Mouse (Mus musculus) heart, embryonic 10.5 days (tissue): ENCODE data around the gene Trhr2. TPM values are rescaled to one million over a fixed set of nuclear protein-coding genes. Genes with fewer than 3 reads are reported as not detected.

Source experiments
- DNase-seq: peaks from one replicate; pipeline ENCODE4 v3.0.0-alpha.2; 2017; ENCODE audit warnings: low spot score
- H3K27ac ChIP-seq: fragments of 300-500 bp; sonication (generic); 2 replicates; pipeline ENCODE4 v1.5.1; 2016; ENCODE audit warnings: mild to moderate bottlenecking
- H3K27me3 ChIP-seq: fragments of 300-500 bp; sonication (generic); 2 replicates; pipeline ENCODE4 v1.6.1; 2016; ENCODE audit warnings: mild to moderate bottlenecking; ENCODE audit not compliant: poor library complexity, insufficient read depth, severe bottlenecking
- H3K36me3 ChIP-seq: fragments of 300-500 bp; sonication (generic); 2 replicates; pipeline ENCODE4 v1.6.1; 2016; ENCODE audit warnings: mild to moderate bottlenecking, moderate library complexity
- H3K4me1 ChIP-seq: fragments of 300-500 bp; sonication (generic); 2 replicates; pipeline ENCODE4 v1.6.1; 2016; ENCODE audit warnings: mild to moderate bottlenecking
- H3K4me3 ChIP-seq: fragments of 300-500 bp; sonication (generic); 2 replicates; pipeline ENCODE4 v1.5.1; 2016; ENCODE audit warnings: mild to moderate bottlenecking, moderate library complexity
- H3K9me3 ChIP-seq: fragments of 300-500 bp; sonication (generic); 2 replicates; pipeline ENCODE4 v1.6.1; 2016; ENCODE audit warnings: mild to moderate bottlenecking, moderate library complexity
- WGBS: fragments of 180-500 bp; shearing (Covaris S2); methylation state at CpG from one replicate; pipeline ENCODE4 v1.1.7; 2016; 5-methylcytosine and 5-hydroxymethylcytosine counted together
- polyA plus RNA-seq: library from polyadenylated mRNA; unstranded; fragments of >200 nt; fragmentation: Nextera tagmentation; extraction: Ambion mirVana; gene quantifications from 2 replicates; pipeline ENCODE4 v1.2.1, GENCODE M21; 2016

The Trhr2 gene
- polyA plus RNA-seq: not detected in 2 replicates

DNA sequence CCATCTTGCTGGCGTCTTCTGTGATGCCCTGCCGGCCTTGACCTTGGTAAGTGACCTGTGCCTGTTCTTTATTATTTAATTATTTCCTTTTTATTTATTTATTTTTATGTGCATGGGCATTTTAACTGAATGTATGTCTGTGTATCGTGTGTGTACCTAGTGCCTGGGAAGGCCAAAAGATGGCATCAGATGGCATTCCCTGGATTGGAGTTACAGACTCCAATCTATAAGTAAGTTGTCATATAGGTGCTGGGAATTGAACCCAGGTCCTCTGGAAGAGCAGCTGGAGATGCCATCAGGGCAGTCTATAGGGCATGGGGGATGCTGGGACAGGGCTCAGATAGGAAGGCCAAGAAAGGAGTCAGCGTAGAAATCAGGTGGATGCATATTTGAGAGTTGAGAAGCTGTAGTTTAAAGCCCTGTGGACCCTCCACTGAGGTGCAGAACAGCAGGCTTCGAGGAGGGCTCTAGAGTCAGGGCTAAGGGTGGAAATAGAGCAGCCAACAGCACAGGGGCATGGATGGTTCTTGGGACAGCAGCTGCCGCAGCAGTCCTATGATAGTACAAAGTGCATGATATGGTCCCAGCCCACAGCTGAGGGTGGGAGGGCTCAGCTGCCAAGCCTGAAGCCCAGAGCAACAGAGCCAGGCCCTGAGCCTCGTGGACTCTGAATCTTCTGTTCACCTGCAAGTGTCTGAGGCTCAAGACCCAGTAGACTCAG is at the start of gene Trhr2:
Trhr2 (minus strand) TSS at position 51 of the 721 bp plus-strand sequence.
- peaks cover 51% of the 10 kb centered on the region for H3K27me3 ChIP-seq
- H3K27ac ChIP-seq: no peak within 1 kb of the TSS
- peaks cover 12% of the 10 kb centered on the region for H3K4me1 ChIP-seq
- no peaks in the 10 kb centered on the region for H3K36me3 ChIP-seq
- H3K4me3 ChIP-seq: no peak within 1 kb of the TSS
- H3K9me3 ChIP-seq: no peaks in the 10 kb centered on the region
- 74% methylated on average over 7 of the region's 7 CpGs for WGBS
- DNase-seq: no peak

DNA sequence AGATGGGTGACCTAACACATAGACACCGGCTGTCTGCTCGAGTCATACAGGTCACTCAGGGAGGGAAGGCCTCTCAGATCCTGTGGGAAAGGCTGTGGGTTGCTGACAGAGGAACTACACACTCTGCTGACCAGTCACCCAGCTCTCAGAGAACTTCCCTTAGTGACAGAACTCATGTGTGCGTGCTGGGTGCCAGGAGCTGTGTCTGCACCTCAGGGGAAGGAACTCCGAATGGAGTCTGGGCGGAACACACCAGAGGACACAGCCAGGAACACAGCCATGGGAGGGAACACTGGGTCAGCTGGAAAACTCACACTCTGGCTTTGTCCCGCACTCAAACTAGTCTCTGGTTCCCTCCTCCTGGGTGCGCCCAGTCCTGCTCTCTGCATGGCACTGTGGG is 47.1 kb upstream of the Trhr2 start:
- peaks cover 14% of the 10 kb centered on the region; the same call in 1 of the 2 replicates for H3K4me1 ChIP-seq
- H3K27me3 ChIP-seq: no peaks in the 10 kb centered on the region
- no peak for DNase-seq
- H3K4me3 ChIP-seq: no peak overlapping the region
- 94% methylated on average over 7 of the region's 7 CpGs for WGBS
- H3K9me3 ChIP-seq: no peaks in the 10 kb centered on the region
- no peak overlapping the region for H3K27ac ChIP-seq
- peaks cover 99% of the 10 kb centered on the region for H3K36me3 ChIP-seq

DNA sequence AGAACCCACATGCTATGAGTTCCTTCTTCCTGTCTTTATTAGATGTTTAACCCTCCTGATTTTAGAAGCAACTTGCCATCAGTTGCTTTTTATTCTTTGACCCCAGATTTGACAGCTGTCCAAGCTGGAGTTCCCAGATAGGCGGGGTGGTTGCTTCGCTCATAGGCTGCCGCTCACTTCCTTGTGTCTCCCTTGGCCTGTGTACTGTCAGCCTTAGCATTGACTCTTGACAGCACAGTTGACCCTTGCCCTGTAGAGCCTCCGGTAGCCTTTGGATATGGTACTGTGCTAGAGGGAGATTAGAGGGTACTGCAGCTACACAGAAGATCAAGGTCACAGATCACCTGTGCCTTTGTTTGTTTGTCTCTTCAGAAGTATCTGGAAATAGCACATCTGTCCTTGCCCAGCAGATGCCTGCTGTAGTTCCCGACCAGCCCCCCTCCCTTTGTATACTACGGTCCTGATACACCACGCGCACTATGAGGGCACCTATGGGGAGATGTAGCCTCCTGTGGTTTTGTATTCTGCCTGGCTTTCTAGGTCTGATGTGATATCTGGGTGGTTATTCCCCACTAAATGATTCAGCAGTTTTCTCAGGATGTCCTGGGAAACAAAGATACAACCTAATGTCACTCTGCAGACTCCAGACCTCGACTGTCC is 44.7 kb upstream of the Trhr2 start:
- no peak overlapping the region for H3K4me3 ChIP-seq
- peaks cover 99% of the 10 kb centered on the region for H3K36me3 ChIP-seq
- 64% methylated on average over 9 of the region's 9 CpGs for WGBS
- no peaks in the 10 kb centered on the region for H3K9me3 ChIP-seq
- H3K27me3 ChIP-seq: no peaks in the 10 kb centered on the region
- H3K4me1 ChIP-seq: peaks cover 14% of the 10 kb centered on the region; the same call in 1 of the 2 replicates
- no peak overlapping the region; the same call in 1 of the 2 replicates for H3K27ac ChIP-seq
- no peak for DNase-seq

DNA sequence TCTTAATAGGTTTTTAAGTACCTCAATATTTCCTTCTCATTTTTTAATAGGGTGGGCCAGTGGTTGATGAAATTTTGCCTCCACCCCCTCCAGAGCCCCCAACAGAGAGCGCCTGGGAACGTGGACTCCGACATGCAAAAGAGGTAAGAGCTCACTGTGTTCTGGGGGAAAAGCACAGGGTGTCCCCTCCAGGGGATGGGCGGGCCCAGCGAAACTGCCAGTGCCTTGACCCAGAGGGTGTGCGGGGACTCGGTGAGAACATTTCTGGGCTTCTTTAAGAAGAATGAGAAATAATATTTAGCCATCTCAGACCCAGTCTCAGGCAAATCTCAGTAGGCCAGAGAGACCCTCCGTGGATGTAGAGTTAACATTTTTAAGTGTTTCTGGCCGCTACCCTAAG is 37.6 kb upstream of the Trhr2 start:
- no peak for DNase-seq
- Histone ChIP-seq H3K36me3 (peaks cover 90% of the 10 kb centered on the region), H3K27ac (no peak overlapping the region), H3K4me1 (no peaks in the 10 kb centered on the region), H3K4me3 (no peak overlapping the region), H3K9me3 (no peaks in the 10 kb centered on the region), H3K27me3 (no peaks in the 10 kb centered on the region)
- 95% methylated on average over 9 of the region's 9 CpGs for WGBS

GRCm38 (mm10) chr8:122395291-122395690 is 34.7 kb upstream of the Trhr2 start:
- peaks cover 87% of the 10 kb centered on the region for H3K36me3 ChIP-seq
- no peak overlapping the region for H3K27ac ChIP-seq
- H3K27me3 ChIP-seq: no peaks in the 10 kb centered on the region
- no peaks in the 10 kb centered on the region for H3K9me3 ChIP-seq
- H3K4me1 ChIP-seq: no peaks in the 10 kb centered on the region
- no peak for DNase-seq
- 91% methylated on average over 6 of the region's 6 CpGs for WGBS
- no peak overlapping the region for H3K4me3 ChIP-seq

DNA sequence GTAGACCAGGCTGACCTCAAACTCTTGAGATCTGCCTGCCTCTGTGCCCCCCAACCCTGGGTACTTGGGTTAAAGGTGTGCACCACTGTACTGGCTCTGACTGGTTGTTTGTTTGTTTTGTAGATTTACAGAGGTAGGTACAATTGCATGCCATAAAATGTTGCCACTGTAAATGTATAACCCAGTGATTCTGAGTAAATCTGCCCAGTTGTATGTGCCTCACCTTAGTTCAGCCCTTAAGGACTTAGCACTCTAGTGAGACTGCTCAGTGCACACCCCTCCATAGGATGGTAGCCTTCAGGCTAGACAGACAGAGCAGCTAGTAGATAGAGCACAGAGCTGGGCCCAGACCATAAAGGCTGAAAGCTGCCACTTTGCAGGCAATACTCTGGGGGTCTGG is 33.2 kb upstream of the Trhr2 start:
- DNase-seq: no peak
- peaks cover 85% of the 10 kb centered on the region for H3K36me3 ChIP-seq
- no peak overlapping the region for H3K4me3 ChIP-seq
- no peak overlapping the region for H3K27ac ChIP-seq
- no peaks in the 10 kb centered on the region for H3K27me3 ChIP-seq
- H3K9me3 ChIP-seq: no peaks in the 10 kb centered on the region
- H3K4me1 ChIP-seq: no peaks in the 10 kb centered on the region

- H3K4me3 ChIP-seq: no peak overlapping the region
- H3K36me3 ChIP-seq: peaks cover 91% of the 10 kb centered on the region
- 91% methylated on average over 3 of the region's 3 CpGs for WGBS
- no peaks in the 10 kb centered on the region for H3K27me3 ChIP-seq
- H3K9me3 ChIP-seq: no peaks in the 10 kb centered on the region
- DNase-seq: no peak
- H3K27ac ChIP-seq: no peak overlapping the region
- H3K4me1 ChIP-seq: no peaks in the 10 kb centered on the region
Measured at GRCm38 (mm10) chr8:122390758-122391157, 30.2 kb upstream of the Trhr2 start.

DNA sequence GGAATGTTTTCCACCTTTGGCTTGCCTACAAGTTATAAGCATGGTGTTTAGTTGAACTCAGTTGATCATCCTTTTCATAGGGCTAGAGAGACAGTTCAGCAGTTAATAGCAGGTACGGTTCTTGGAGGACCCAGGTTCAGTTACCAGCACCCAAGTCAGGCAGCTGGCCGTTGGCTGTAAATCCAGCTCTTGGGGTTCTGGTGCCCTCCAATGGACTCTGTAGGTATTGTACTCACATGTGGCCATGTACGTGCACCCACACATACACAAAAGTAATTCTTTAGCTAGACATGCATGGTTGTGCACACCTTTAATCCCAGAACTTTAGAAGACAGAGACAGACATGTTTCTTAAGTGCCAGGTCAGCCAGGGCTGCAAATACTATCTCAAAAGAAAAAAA is 28.8 kb upstream of the Trhr2 start:
- peaks cover 95% of the 10 kb centered on the region for H3K36me3 ChIP-seq
- H3K4me1 ChIP-seq: no peaks in the 10 kb centered on the region
- 95% methylated on average over 3 of the region's 3 CpGs for WGBS
- H3K27me3 ChIP-seq: no peaks in the 10 kb centered on the region
- no peak overlapping the region for H3K4me3 ChIP-seq
- H3K9me3 ChIP-seq: no peaks in the 10 kb centered on the region
- DNase-seq: no peak
- H3K27ac ChIP-seq: no peak overlapping the region

DNA sequence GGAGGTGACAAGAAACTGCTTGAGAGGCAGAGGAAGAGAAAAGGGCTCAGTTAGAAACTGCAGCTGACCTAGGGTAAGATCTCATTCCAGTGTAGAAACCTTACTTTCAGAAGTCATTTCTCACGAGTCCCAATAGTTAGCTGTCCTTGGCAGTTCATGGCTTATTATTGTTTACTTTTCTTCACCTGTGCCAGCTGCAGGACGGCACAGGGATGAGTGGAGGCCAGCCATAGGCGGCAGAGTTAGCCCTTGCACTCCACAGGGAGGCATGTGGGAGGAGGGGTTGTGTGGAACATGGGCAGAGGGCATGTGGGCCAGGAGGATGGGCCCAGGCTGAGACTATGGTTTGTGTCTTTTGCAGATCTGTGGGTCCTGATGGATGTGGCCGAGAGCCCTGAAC is 22.5 kb upstream of the Trhr2 start:
- H3K27ac ChIP-seq: no peak overlapping the region
- no peaks in the 10 kb centered on the region for H3K27me3 ChIP-seq
- WGBS: 88% methylated on average over 4 of the region's 4 CpGs
- DNase-seq: no peak
- peaks cover 6% of the 10 kb centered on the region; the same call in 1 of the 2 replicates for H3K4me1 ChIP-seq
- no peak overlapping the region for H3K4me3 ChIP-seq
- peaks cover 88% of the 10 kb centered on the region for H3K36me3 ChIP-seq
- no peaks in the 10 kb centered on the region for H3K9me3 ChIP-seq

DNA sequence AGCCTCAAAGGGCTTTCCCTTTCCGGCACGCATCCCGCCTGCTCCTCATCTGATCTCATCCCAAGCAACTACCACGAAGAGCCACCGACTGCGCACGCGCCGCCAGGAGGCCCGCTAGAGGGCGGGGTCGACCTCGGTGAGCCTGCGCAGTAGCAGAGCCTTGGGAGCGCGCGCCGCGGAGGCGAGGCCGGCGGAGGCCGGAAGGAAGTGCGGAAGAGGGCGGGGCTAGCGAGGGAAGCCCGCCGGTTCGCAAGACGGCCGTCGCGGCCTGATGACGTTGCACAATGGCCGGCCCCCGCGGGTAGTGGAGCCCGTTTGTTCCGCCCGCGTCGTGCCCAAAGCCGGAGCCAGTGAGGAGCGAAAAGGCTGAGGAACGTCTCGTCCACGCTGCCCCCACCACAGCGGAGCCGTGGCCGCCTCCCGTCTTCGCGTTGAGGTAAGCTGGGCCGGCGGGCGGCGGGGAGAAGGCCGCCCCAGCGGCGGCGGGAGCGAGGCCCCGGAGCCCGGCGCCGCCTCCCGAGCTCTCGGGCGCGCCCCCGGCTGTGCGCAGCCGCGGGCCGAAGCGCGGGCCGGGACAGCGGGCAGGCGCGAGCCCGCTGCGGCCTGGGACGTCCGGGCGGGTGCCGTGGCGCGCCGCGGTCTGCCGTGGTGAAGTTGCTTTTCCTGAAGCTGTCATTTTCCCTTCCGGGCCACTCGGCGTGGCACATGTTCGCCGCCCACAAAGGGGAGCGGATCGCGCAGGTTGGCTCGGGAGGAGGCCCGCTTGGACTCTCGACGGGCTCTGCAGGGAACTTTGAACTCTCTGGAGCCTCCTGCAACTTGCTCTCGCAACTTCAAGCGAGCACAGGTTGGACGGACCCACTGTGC is 16.1 kb upstream of the Trhr2 start, which contains the start of gene Zc3h18:
Zc3h18 (plus strand) TSS at position 245 of the 867 bp plus-strand sequence.
- Histone ChIP-seq H3K4me3 (peak within 1 kb of the TSS; percentile 91), H3K27ac (peak within 1 kb of the TSS; percentile 96), H3K9me3 (no peaks in the 10 kb centered on the region), H3K4me1 (peaks cover 25% of the 10 kb centered on the region), H3K27me3 (no peaks in the 10 kb centered on the region), H3K36me3 (peaks cover 32% of the 10 kb centered on the region)
- peak; percentile 99 for DNase-seq
- WGBS: 2% methylated on average over 104 of the region's 107 CpGs

DNA sequence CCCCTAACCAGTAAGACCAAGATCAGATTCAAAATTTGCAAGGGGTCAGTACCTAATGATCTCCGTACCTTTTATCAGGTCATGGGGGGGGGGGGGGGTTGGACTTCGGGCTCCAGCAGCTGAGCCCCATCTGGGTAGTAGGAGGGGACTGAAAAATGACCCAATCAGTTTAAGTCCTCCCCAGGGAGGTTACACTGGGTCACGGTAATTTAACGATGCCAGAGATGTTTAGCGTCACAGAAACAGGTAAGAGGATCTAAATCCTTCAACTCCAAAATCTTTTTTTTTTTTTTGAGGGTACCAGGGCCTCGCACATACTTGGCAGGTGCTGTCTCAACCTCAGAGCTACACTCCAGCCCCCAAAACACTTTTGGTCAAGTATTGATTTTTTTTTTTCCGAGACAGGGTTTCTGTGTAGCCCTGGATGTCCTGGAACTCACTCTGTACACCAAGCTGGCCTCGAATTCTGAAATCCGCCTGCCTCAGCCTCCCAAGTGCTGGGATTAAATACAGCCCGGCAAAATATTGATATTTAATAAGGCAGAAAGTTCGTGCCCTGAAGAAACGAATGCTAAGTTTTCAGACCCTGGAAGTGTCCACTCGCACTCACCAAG is 15.3 kb upstream of the Trhr2 start:
- no peak for DNase-seq
- WGBS: 26% methylated on average over 13 of the region's 13 CpGs
- Histone ChIP-seq H3K9me3 (no peaks in the 10 kb centered on the region), H3K27me3 (no peaks in the 10 kb centered on the region), H3K36me3 (peaks cover 28% of the 10 kb centered on the region), H3K4me3 (peak overlapping the region; percentile 91), H3K27ac (peak overlapping the region; percentile 96), H3K4me1 (peaks cover 25% of the 10 kb centered on the region)

- no peaks in the 10 kb centered on the region for H3K9me3 ChIP-seq
- H3K36me3 ChIP-seq: peaks cover 22% of the 10 kb centered on the region
- H3K27ac ChIP-seq: 0 out of 2 replicates have a peak overlapping the region, but pooled peaks have one; percentile 96
- no peaks in the 10 kb centered on the region for H3K27me3 ChIP-seq
- peak overlapping the region; percentile 3; the same call in 1 of the 2 replicates for H3K4me3 ChIP-seq
- peaks cover 25% of the 10 kb centered on the region for H3K4me1 ChIP-seq
- WGBS: 89% methylated on average over 7 of the region's 7 CpGs
- no peak for DNase-seq
Measured at GRCm38 (mm10) chr8:122375320-122375719, 14.8 kb upstream of the Trhr2 start.
